12 mouse cellular contexts compared by ENCODE assay signal in genomic region chr1:92370842-92371241, GRCm38 (mm10).
DNase-seq lines count a peak whose midpoint lies in the region; ATAC-seq and TF ChIP-seq lines count a peak whose summit lies in the region.
"Had no signal": no experiment of that assay in that cellular context is flagged by ENCODE, and none has a peak within 500 bp of the region (broad histone marks: within the 10 kb centered on the region; RNA-seq: fewer than 3 reads in every experiment).

No protein-coding gene starts in this region.

- no peak overlapping the region for H3K9ac ChIP-seq in forebrain, embryonic 15.5 days (replicated peaks)
- H3K9ac ChIP-seq in intestine, embryonic 16.5 days (ENCODE audit: low read depth, low read length), result no peak overlapping the region
- H3K9ac ChIP-seq: liver, embryonic 15.5 days had no signal

- no peaks in the 10 kb centered on the region for H3K79me2 ChIP-seq in myocyte (ENCODE audit: control insufficient read depth, insufficient read depth)

- H3K27me3 ChIP-seq in forebrain, embryonic 15.5 days, result no peaks in the 10 kb centered on the region
- H3K27me3 ChIP-seq in forebrain, embryonic 10.5 days (ENCODE audit: poor library complexity, severe bottlenecking), result no peaks in the 10 kb centered on the region
- no peaks in the 10 kb centered on the region for H3K27me3 ChIP-seq in myocyte (ENCODE audit: control insufficient read depth, insufficient read depth, insufficient read length)
- H3K27me3 ChIP-seq in intestine, embryonic 16.5 days (replicated peaks; ENCODE audit: control insufficient read depth, insufficient read depth, low read length), result no peaks in the 10 kb centered on the region
- H3K27me3 ChIP-seq: liver, embryonic 15.5 days had no signal

- no peak for TF ChIP-seq POLR2A in embryonic fibroblast, embryonic 13.5 days (IDR thresholded peaks at IDR 0.05; ENCODE audit: low read depth, low read length)
- no peak for TF ChIP-seq POLR2A in myocyte (IDR thresholded peaks at IDR 0.05; ENCODE audit: insufficient read length, low read depth)

- peaks cover 18% of the 10 kb centered on the region for H3K4me1 ChIP-seq in forebrain, embryonic 15.5 days
- peaks cover 16% of the 10 kb centered on the region for H3K4me1 ChIP-seq in forebrain, embryonic 10.5 days
- peaks cover 14% of the 10 kb centered on the region for H3K4me1 ChIP-seq in embryonic fibroblast, embryonic 13.5 days (ENCODE audit: control insufficient read depth, insufficient read depth, low read length)
- peaks cover 8% of the 10 kb centered on the region; the same call in 1 of the 2 replicates for H3K4me1 ChIP-seq in intestine, embryonic 16.5 days (ENCODE audit: control insufficient read depth, insufficient read depth, low read length)
- H3K4me1 ChIP-seq: liver, embryonic 15.5 days had no signal

- no peak for DNase-seq in forebrain, embryonic 10.5 days (ENCODE audit: extremely low spot score, low spot score)
- no peak for DNase-seq in left cerebral cortex, adult 2 months (ENCODE audit: extremely low spot score in 1 of 2, low spot score in 2 of 2)
- DNase-seq in left cerebral cortex, adult 8-10 months (ENCODE audit: low spot score in 2 of 2), result no peak
- no peak for DNase-seq in frontal cortex, postnatal 10 days (ENCODE audit: low spot score in 2 of 2)
- DNase-seq: adrenal gland, adult 8-10 months; cerebellum, adult 11 months; gastrocnemius, postnatal 14 days had no signal

- no peak for TF ChIP-seq CTCF in left cerebral cortex, adult 2 months (IDR thresholded peaks at IDR 0.05)
- TF ChIP-seq CTCF in embryonic fibroblast, embryonic 13.5 days (IDR thresholded peaks at IDR 0.05; ENCODE audit: borderline replicate concordance, insufficient read depth, low read length), result no peak

- no peaks in the 10 kb centered on the region for H3K36me3 ChIP-seq in forebrain, embryonic 15.5 days
- H3K36me3 ChIP-seq in forebrain, embryonic 10.5 days (replicated peaks), result no peaks in the 10 kb centered on the region
- H3K36me3 ChIP-seq in myocyte (ENCODE audit: control insufficient read depth, insufficient read depth), result no peaks in the 10 kb centered on the region
- H3K36me3 ChIP-seq in intestine, embryonic 16.5 days (ENCODE audit: control insufficient read depth, insufficient read depth, low read length), result no peaks in the 10 kb centered on the region
- H3K36me3 ChIP-seq: liver, embryonic 15.5 days had no signal

- 91% methylated on average over 4 of the region's 4 CpGs for WGBS in forebrain, embryonic 15.5 days
- WGBS in forebrain, embryonic 10.5 days, result 87% methylated on average over 4 of the region's 4 CpGs
- WGBS in intestine, embryonic 16.5 days, result 90% methylated on average over 4 of the region's 4 CpGs

- H3K27ac ChIP-seq in forebrain, embryonic 15.5 days (replicated peaks), result peak overlapping the region; percentile 80
- no peak overlapping the region for H3K27ac ChIP-seq in forebrain, embryonic 10.5 days
- peak overlapping the region; percentile 82 for H3K27ac ChIP-seq in left cerebral cortex, adult 2 months
- 0 out of 2 replicates have a peak overlapping the region, but pooled peaks have one; percentile 15 for H3K27ac ChIP-seq in embryonic fibroblast, embryonic 13.5 days (ENCODE audit: insufficient read depth, low read length)
- no peak overlapping the region for H3K27ac ChIP-seq in intestine, embryonic 16.5 days (ENCODE audit: low read length)
- H3K27ac ChIP-seq: liver, embryonic 15.5 days had no signal

- intact Hi-C loops in left cerebral cortex, adult 2 months (cut with DNase I), result no loop called here

- no peak overlapping the region for H3K4me3 ChIP-seq in forebrain, embryonic 15.5 days
- H3K4me3 ChIP-seq in forebrain, embryonic 10.5 days, result no peak overlapping the region
- no peak overlapping the region for H3K4me3 ChIP-seq in left cerebral cortex, adult 2 months
- H3K4me3 ChIP-seq in embryonic fibroblast, embryonic 13.5 days (ENCODE audit: insufficient read depth, low read length), result no peak overlapping the region
- no peak overlapping the region for H3K4me3 ChIP-seq in myocyte
- H3K4me3 ChIP-seq in intestine, embryonic 16.5 days (ENCODE audit: low read length), result no peak overlapping the region
- H3K4me3 ChIP-seq: liver, embryonic 15.5 days had no signal

- ATAC-seq in forebrain, embryonic 15.5 days (replicated peaks), result peak; percentile 20
- ATAC-seq in intestine, embryonic 16.5 days, result no peak

- no peaks in the 10 kb centered on the region for H3K9me3 ChIP-seq in forebrain, embryonic 15.5 days
- no peaks in the 10 kb centered on the region for H3K9me3 ChIP-seq in forebrain, embryonic 10.5 days
- H3K9me3 ChIP-seq in intestine, embryonic 16.5 days (ENCODE audit: control insufficient read depth, low read length), result no peaks in the 10 kb centered on the region
- H3K9me3 ChIP-seq: liver, embryonic 15.5 days had no signal

- H3ac ChIP-seq in myocyte (ENCODE audit: control insufficient read depth, insufficient read length), result no peak overlapping the region

- no peak overlapping the region for H3K4me2 ChIP-seq in forebrain, embryonic 15.5 days (replicated peaks)
- H3K4me2 ChIP-seq in myocyte (ENCODE audit: low read depth), result peak overlapping the region; percentile 76
- H3K4me2 ChIP-seq in intestine, embryonic 16.5 days (ENCODE audit: low read depth, low read length), result no peak overlapping the region
- H3K4me2 ChIP-seq: liver, embryonic 15.5 days had no signal

TF ChIP-seq in myocyte, 11 proteins besides CTCF, POLR2A, EP300 and RAD21:
- TF ChIP-seq USF1 (IDR thresholded peaks at IDR 0.05; ENCODE audit: low read depth), result no peak
- no peak for TF ChIP-seq MAX (IDR thresholded peaks at IDR 0.05; ENCODE audit: low read depth)

Comparison
In these comparisons a context has a peak if more than half of its experiments do, and no peak if none do; other contexts are left out.
1. H3K27ac ChIP-seq: peak in forebrain, embryonic 15.5 days (single experiment), left cerebral cortex, adult 2 months (single experiment) and embryonic fibroblast, embryonic 13.5 days (single experiment); none in forebrain, embryonic 10.5 days (single experiment) and intestine, embryonic 16.5 days (single experiment).